Mouse (Mus musculus) liver, adult 2 months (tissue): ENCODE measurements at regions not wholly inside any gene's neighbourhood (a gene's known extent, or its start where the extent isn't known, plus 50 kb on each side); places are given as distances from the start of the nearest gene placed in this dataset.

Experiments used
- DNase-seq: peaks from one replicate; pipeline ENCODE4 v3.0.0-alpha.2; 2011; ENCODE audit warnings: low read depth, low spot score; ENCODE audit errors: extremely low read depth
- H3K27ac ChIP-seq: fragments of 200-500 bp; replicated peaks from 2 replicates; pipeline ENCODE4 v1.5.1; 2012; ENCODE audit warnings: low read depth, mild to moderate bottlenecking, control low read depth, inconsistent platforms, low read length; ENCODE audit not compliant: insufficient read depth
- H3K27me3 ChIP-seq: fragments of 200-500 bp; 2 replicates; pipeline ENCODE4 v1.6.1; 2012; ENCODE audit warnings: mild to moderate bottlenecking, moderate library complexity, low read length, inconsistent platforms; ENCODE audit not compliant: control insufficient read depth, insufficient read depth
- H3K36me3 ChIP-seq: fragments of 200-500 bp; 2 replicates; pipeline ENCODE4 v1.6.1; 2012; ENCODE audit warnings: low read length, inconsistent platforms; ENCODE audit not compliant: control insufficient read depth, insufficient read depth
- H3K4me1 ChIP-seq: fragments of 200-500 bp; 2 replicates; pipeline ENCODE4 v1.6.1; 2011; ENCODE audit warnings: low read length; ENCODE audit not compliant: control insufficient read depth, insufficient read depth
- H3K4me3 ChIP-seq: fragments of 200-500 bp; 2 replicates; pipeline ENCODE4 v1.5.1; 2011; ENCODE audit warnings: low read depth, mild to moderate bottlenecking, control low read depth, low read length, moderate library complexity; ENCODE audit not compliant: insufficient read depth
- H3K79me2 ChIP-seq: fragments of 200-500 bp; 2 replicates; pipeline ENCODE4 v1.6.1; 2012; ENCODE audit warnings: inconsistent platforms, mild to moderate bottlenecking, low read length, moderate library complexity; ENCODE audit not compliant: control insufficient read depth, insufficient read depth
- H3K9ac ChIP-seq: fragments of 200-500 bp; 2 replicates; pipeline ENCODE4 v1.6.1; 2012; ENCODE audit warnings: low read depth, mild to moderate bottlenecking, control low read depth, inconsistent platforms, low read length
- CTCF ChIP-seq: fragments of 200-500 bp; IDR thresholded peaks from 2 replicates; pipeline ENCODE4 v1.5.1; 2011; ENCODE audit warnings: low read depth, low read length, control low read depth
- POLR2A ChIP-seq: fragments of 200-500 bp; IDR thresholded peaks from 2 replicates; pipeline ENCODE4 v1.6.1; 2011; ENCODE audit warnings: low read length, control low read depth; ENCODE audit not compliant: insufficient read depth; ENCODE audit errors: extremely low read depth
- WGBS: fragments of 180-500 bp; shearing (Covaris S2); methylation state at CpG from one replicate; pipeline ENCODE4 v1.1.7; 2018; 5-methylcytosine and 5-hydroxymethylcytosine counted together

DNA sequence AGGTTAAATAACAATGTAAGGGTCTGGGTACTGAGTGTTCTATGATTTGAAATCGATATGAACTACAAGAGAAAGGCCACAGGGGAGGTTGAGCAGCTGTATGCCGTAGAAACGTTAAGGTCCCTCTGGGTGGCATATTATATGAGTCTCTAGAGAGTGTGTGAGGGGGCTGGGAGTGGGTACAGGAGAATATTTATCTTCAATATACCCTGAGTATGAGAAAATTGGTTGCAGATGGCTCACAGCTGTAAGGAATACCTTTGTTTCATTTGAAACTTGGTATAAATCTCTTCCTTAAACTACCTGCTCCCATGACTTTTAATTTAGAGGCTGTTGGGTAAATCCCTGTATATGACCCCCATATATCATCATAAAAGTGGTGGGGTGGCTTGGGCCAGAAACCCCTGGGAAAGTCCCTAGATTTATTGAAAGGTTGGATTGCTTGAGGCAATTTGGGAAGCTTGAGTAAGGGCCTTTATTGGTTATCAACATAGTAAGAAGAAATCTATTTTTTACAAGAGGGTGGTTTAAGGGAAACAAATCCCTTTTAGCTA lies 128.7 kb upstream of the Prkg2 start:
- no peak for DNase-seq
- Histone ChIP-seq H3K27ac (no peak overlapping the region), H3K27me3 (no peaks in the 10 kb centered on the region), H3K4me3 (no peak overlapping the region), H3K4me1 (no peaks in the 10 kb centered on the region), H3K9ac (no peak overlapping the region), H3K36me3 (no peaks in the 10 kb centered on the region), H3K79me2 (no peaks in the 10 kb centered on the region)
- 77% methylated on average over 3 of the region's 3 CpGs for WGBS
- TF ChIP-seq CTCF: no peak
- no peak for TF ChIP-seq POLR2A

DNA sequence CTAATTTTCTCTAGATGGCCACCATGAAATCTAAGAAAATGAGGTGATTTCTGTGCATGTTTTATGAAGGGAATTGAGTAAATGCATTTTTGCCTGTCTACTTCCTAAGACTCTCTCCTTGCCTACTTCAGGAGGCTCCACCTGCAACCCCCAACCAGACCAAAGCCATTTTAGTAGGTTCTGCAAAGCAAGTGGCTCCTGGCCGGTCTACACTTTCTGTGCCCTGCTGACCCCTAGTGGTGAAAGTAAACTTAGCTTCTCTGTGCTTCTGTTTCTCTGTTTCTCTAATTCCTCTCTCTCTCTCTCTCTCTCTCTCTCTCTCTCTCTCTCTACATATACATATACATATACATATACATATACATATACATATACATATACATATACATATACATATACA lies 120.8 kb upstream of the Prkg2 start:
- DNase-seq: peak; percentile 43

DNA sequence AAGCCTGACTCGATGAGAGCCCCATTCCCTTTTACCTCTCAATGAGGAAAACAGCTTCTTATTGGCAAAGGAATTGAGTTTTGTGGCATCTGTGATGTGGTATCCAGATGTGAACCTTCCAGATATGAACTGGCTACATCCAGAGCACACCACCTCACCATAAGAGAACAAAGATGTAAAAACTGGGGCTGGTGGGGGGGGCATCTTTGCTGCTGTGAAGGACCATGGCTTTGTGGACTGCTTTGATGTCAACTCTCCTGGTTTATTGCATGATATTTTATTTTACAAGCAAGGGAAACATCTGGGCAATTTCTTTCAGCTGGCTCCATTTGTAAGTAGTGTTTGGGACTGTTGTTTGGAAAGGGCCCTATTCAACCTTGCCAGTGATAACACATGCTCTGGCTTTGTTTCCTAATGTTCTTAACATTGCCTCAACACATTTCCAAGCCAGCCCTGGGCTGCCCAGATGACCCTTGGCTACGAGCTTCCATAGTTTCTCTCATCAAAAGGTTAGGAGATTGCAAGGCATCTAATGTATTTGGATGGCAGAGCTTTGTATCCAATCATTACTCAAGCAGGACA lies 116.2 kb upstream of the Prkg2 start:
- Histone ChIP-seq H3K79me2 (no peaks in the 10 kb centered on the region), H3K4me3 (no peak overlapping the region), H3K27me3 (no peaks in the 10 kb centered on the region), H3K27ac (no peak overlapping the region), H3K36me3 (no peaks in the 10 kb centered on the region), H3K9ac (no peak overlapping the region), H3K4me1 (no peaks in the 10 kb centered on the region)
- DNase-seq: peak; percentile 54
- 59% methylated on average over 2 of the region's 2 CpGs for WGBS
- TF ChIP-seq CTCF (no peak), POLR2A (no peak)

More for the DNA sequence above, 120.8 kb upstream of the Prkg2 start:
- Histone ChIP-seq H3K27me3 (no peaks in the 10 kb centered on the region), H3K4me1 (0 out of 2 replicates have a peak, but pooled peaks cover 1% of the 10 kb centered on the region), H3K27ac (no peak overlapping the region), H3K36me3 (no peaks in the 10 kb centered on the region), H3K4me3 (no peak overlapping the region), H3K9ac (no peak overlapping the region), H3K79me2 (no peaks in the 10 kb centered on the region)
- TF ChIP-seq CTCF (peak; percentile 68), POLR2A (no peak)
- WGBS: 8% methylated on average over 1 of the region's 1 CpGs

DNA sequence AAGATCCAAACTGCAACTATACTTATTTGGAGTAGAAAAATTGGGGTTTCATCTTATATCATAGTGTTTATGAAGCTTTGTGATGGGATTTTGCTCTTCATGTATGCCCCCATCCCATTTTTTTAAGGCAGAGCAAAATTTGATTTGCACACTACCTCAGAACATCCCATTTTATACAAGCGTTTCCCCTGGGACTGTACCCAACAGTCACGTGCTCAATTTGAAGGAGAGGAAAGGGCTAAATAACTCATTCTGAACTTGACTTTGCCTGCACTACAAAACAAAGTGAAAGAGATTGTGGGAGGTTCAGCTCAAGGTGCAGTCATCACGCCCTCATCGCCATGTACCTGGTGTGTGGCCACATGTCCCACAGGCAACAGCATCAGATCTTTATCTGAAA lies 115.1 kb upstream of the Prkg2 start:
- no peak for DNase-seq
- 90% methylated on average over 4 of the region's 4 CpGs for WGBS
- H3K4me3 ChIP-seq: no peak overlapping the region
- H3K27ac ChIP-seq: no peak overlapping the region
- no peaks in the 10 kb centered on the region for H3K4me1 ChIP-seq
- TF ChIP-seq POLR2A (no peak), CTCF (no peak)
- no peaks in the 10 kb centered on the region for H3K79me2 ChIP-seq
- H3K27me3 ChIP-seq: no peaks in the 10 kb centered on the region
- no peak overlapping the region for H3K9ac ChIP-seq
- H3K36me3 ChIP-seq: no peaks in the 10 kb centered on the region

DNA sequence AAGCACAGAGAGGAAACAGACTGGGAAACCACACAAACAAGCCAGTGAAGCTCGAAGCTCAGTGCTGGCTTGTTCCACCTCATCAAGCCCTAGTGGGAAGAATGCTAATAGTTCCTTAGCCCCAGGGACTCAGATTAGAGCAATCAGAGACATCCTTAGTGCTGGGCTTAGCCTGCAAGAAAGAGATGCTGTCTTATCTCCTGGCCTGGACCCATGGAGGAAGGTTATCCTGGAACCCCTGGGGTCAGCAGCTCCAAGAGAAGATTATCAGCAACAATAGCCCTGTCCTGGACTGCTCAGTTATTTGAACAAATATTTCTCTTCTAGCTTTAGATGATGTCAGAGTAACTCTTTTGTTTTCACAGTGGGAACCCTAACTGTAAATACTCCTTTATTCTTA lies 112.8 kb upstream of the Prkg2 start:
- no peaks in the 10 kb centered on the region for H3K79me2 ChIP-seq
- TF ChIP-seq CTCF (no peak), POLR2A (no peak)
- no peaks in the 10 kb centered on the region for H3K27me3 ChIP-seq
- H3K27ac ChIP-seq: no peak overlapping the region
- H3K9ac ChIP-seq: no peak overlapping the region
- H3K36me3 ChIP-seq: no peaks in the 10 kb centered on the region
- DNase-seq: no peak
- H3K4me1 ChIP-seq: no peaks in the 10 kb centered on the region
- 39% methylated on average over 1 of the region's 1 CpGs for WGBS
- no peak overlapping the region for H3K4me3 ChIP-seq

DNA sequence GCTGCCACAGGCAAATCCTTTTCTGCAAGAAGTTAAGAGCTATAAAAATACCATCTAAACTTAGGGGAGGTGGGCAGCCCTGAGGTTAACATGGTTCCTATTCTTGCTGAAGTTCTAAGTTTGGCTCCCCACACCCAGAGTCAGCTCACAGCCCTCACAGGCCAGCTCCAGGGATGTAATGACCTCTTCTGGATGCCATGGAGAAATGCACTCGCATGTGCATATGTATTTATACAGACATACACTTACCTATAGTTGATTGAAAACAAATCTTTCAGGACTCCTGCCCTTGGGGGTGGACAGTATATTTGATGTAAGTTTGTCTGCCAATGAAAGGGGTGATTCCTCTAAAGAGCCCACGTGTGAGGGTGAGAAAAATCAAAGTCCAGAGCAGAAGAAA lies 95.5 kb upstream of the Prkg2 start:
- 58% methylated on average over 2 of the region's 2 CpGs for WGBS
- no peak for DNase-seq
- Histone ChIP-seq H3K36me3 (no peaks in the 10 kb centered on the region), H3K4me3 (no peak overlapping the region), H3K9ac (no peak overlapping the region), H3K27me3 (no peaks in the 10 kb centered on the region), H3K27ac (no peak overlapping the region), H3K4me1 (no peaks in the 10 kb centered on the region), H3K79me2 (no peaks in the 10 kb centered on the region)
- TF ChIP-seq POLR2A (no peak), CTCF (0 out of 2 replicates have a peak, but pooled peaks have one; percentile 8)
